Mouse (Mus musculus): ENCODE data around the gene Exosc8.
"Not testable (repeated sequence)": the region's sequence is repeated elsewhere in the genome, so short reads cannot be mapped to it uniquely, and the experiment has no call there.

Exosc8 gene

GRCm38 (mm10) chr3:54734411-54735246 is 564 bp downstream of the Exosc8 start:
- peak; percentile 93 for DNase-seq

- no peak for DNase-seq
Observed at GRCm38 (mm10) chr3:54732371-54732770, 2.8 kb downstream of the Exosc8 start.

- DNase-seq, result no peak
Observed at GRCm38 (mm10) chr3:54731626-54732150, 3.5 kb downstream of the Exosc8 start.

- no peak for DNase-seq
Observed at GRCm38 (mm10) chr3:54728100-54728499, 7.1 kb downstream of the Exosc8 start.

- DNase-seq, result no peak
Observed at GRCm38 (mm10) chr3:54727588-54727987, 7.6 kb downstream of the Exosc8 start.

GRCm38 (mm10) chr3:54725344-54725743 is 9.8 kb downstream of the Exosc8 start:
- no peak for DNase-seq

- DNase-seq, result no peak
Observed at GRCm38 (mm10) chr3:54723741-54724500, 11.3 kb downstream of the Exosc8 start.

- DNase-seq, result no peak
Observed at GRCm38 (mm10) chr3:54718947-54719346, 16.2 kb downstream of the Exosc8 start.

- DNase-seq, result no peak
Observed at GRCm38 (mm10) chr3:54717348-54717747, 17.8 kb downstream of the Exosc8 start.

GRCm38 (mm10) chr3:54715461-54715860 is 19.7 kb downstream of the Exosc8 start:
- no peak for DNase-seq

GRCm38 (mm10) chr3:54714253-54714652 is 20.9 kb downstream of the Exosc8 start, which contains the start of gene Gm21958:
Gene Gm21958, minus strand, starts transcription at chr3:54714353.
- DNase-seq, result no peak

GRCm38 (mm10) chr3:54708972-54709371 is 26.2 kb downstream of the Exosc8 start:
- DNase-seq, result no peak

GRCm38 (mm10) chr3:54704106-54704505 is 31.1 kb downstream of the Exosc8 start:
- DNase-seq, result not testable (repeated sequence)

GRCm38 (mm10) chr3:54699759-54700301 is 35.4 kb downstream of the Exosc8 start:
- no peak for DNase-seq

- no peak for DNase-seq
Observed at GRCm38 (mm10) chr3:54693056-54693415, 42.2 kb downstream of the Exosc8 start.

- peak; percentile 89 for DNase-seq
Observed at GRCm38 (mm10) chr3:54692202-54693055, 42.8 kb downstream of the Exosc8 start, which contains the start of gene Supt20. Gene Supt20, plus strand, starts transcription at chr3:54692807.

- no peak for DNase-seq
Observed at GRCm38 (mm10) chr3:54689091-54689490, 46.1 kb downstream of the Exosc8 start.

GRCm38 (mm10) chr3:54687245-54687644 is 47.9 kb downstream of the Exosc8 start:
- DNase-seq, result no peak

GRCm38 (mm10) chr3:54685202-54685601 is 50.0 kb downstream of the Exosc8 start:
- DNase-seq, result no peak

- DNase-seq, result no peak
Observed at GRCm38 (mm10) chr3:54681310-54682204, 53.6 kb downstream of the Exosc8 start.

Measured in right cerebral cortex, postnatal 14 days (tissue).